Mouse (Mus musculus): ENCODE measurements around the gene Glg1. TPM values are rescaled to one million over a fixed set of nuclear protein-coding genes. Genes with fewer than 3 reads are reported as not detected.
"Not testable (repeated sequence)": the region's sequence is repeated elsewhere in the genome, so short reads cannot be mapped to it uniquely, and the experiment has no call there.

Glg1 gene
- polyA plus RNA-seq, 1 experiment: 66.2 TPM

DNA sequence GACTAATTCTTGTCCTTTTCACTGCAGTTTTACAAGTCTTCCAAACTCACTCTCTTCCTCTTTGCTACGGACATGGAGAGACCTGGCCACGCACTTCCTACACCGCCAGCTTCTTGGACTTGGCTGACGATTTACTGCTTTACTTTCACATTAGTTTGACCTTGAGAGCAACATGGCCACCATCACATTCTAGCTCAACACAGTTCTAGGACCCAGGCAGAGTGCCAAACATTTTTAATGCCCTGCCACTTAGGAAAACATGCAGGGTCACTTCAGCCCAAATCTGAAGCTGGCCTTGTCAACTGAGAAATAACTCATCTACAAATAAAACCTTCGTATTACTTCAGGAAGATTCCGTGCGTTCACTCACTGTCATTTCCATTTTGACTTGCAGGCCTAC is 32.7 kb upstream of the Glg1 start:
- H3K4me3 ChIP-seq (ENCODE audit: insufficient read depth, low read length): no peak overlapping the region
- TF ChIP-seq CTCF (IDR thresholded peaks at IDR 0.05; ENCODE audit: extremely low read depth, insufficient read depth, low read length): no peak
- no peak for TF ChIP-seq POLR2A (IDR thresholded peaks at IDR 0.05; ENCODE audit: extremely low read depth, insufficient read depth, low read length)
- H3K4me1 ChIP-seq (ENCODE audit: control insufficient read depth, insufficient read depth, low read length): no peaks in the 10 kb centered on the region
- H3K27ac ChIP-seq (ENCODE audit: insufficient read depth, low read length): no peak overlapping the region

DNA sequence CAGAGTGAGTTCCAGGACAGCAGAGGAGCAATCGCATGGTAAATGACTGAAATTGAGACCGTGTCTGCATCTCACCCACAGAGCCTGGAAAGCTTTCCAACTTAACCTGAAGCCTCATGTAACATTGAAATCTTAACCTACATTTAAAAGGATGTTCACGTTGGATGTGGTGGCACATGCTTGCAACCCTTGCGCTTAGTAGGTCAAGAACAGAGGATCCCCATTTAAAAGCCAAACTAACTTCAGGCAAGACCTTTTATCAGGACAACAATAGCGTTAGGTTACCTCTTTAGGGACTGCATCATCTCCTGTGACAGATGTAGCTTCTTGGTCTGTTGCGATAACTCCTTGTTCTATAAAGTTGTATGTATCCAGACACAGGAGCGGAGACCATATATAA is 31.6 kb upstream of the Glg1 start:
- H3K4me1 ChIP-seq (ENCODE audit: control insufficient read depth, insufficient read depth, low read length): no peaks in the 10 kb centered on the region

DNA sequence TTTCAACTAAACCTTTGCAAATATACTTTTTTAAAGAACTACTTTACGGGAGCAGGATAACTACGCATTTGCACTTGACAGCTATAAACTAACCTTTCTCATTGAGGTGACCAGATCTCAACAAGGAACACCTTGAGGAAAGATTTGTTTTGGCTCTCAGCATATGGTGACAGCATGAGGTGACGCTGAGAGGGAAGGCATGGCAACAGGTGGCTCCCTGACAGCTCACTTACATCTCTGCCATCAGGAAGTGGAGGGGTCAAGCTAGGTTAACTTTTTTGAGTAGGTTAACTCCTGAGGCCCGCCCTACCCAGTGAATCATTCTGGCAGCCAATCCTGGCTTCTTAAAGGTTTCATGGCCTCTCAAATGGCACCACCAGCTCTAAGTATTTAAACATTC is 26.6 kb upstream of the Glg1 start:
- H3K27ac ChIP-seq (ENCODE audit: insufficient read depth, low read length): no peak overlapping the region
- no peaks in the 10 kb centered on the region for H3K4me1 ChIP-seq (ENCODE audit: control insufficient read depth, insufficient read depth, low read length)
- H3K4me3 ChIP-seq (ENCODE audit: insufficient read depth, low read length): no peak overlapping the region
- TF ChIP-seq CTCF (IDR thresholded peaks at IDR 0.05; ENCODE audit: extremely low read depth, insufficient read depth, low read length) (no peak), POLR2A (IDR thresholded peaks at IDR 0.05; ENCODE audit: extremely low read depth, insufficient read depth, low read length) (no peak)

More for the DNA sequence above, 31.6 kb upstream of the Glg1 start:
- no peak for TF ChIP-seq CTCF (IDR thresholded peaks at IDR 0.05; ENCODE audit: extremely low read depth, insufficient read depth, low read length)
- no peak for TF ChIP-seq POLR2A (IDR thresholded peaks at IDR 0.05; ENCODE audit: extremely low read depth, insufficient read depth, low read length)
- H3K27ac ChIP-seq (ENCODE audit: insufficient read depth, low read length): no peak overlapping the region
- H3K4me3 ChIP-seq (ENCODE audit: insufficient read depth, low read length): no peak overlapping the region

DNA sequence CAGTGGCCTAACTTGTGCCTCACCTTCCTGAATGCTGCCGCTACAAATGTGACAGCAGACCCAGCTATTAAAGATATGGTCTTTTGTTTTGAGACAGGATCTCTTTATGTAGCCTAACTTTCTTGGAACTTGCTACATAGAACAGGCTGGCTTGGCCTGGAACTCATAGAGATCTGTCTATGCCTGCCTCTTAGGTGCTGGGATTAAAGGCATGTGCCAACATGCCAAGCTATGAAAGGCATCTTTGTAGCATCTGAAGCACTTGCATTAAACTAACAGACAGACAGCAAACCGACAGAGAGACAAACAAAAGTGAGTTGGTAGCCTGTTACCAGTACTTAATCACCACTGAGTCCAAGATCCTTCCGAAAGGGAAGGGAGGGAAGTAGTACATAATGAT is 23.1 kb upstream of the Glg1 start:
- Histone ChIP-seq H3K27ac (ENCODE audit: insufficient read depth, low read length) (no peak overlapping the region), H3K4me1 (ENCODE audit: control insufficient read depth, insufficient read depth, low read length) (no peaks in the 10 kb centered on the region), H3K4me3 (ENCODE audit: insufficient read depth, low read length) (no peak overlapping the region)
- no peak for TF ChIP-seq CTCF (IDR thresholded peaks at IDR 0.05; ENCODE audit: extremely low read depth, insufficient read depth, low read length)
- no peak for TF ChIP-seq POLR2A (IDR thresholded peaks at IDR 0.05; ENCODE audit: extremely low read depth, insufficient read depth, low read length)

DNA sequence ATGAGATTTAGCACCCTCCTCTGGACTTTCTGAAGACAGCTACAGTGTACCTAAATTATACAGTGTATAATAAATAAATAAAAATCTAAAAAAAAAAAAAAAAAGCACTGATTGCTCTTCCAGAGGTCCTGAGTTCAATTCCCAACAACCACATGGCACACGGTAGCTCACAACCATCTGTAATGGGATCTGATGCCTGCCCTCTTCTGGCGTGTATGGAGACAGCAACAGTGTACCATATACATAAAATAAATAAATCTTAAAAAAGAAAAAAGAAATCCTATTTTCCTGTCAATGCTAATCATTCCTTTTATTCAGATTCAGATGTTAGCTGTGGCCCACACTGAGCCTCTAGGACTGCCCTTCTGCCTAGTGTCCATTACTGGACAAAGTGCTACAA is 9.3 kb upstream of the Glg1 start:
- no peaks in the 10 kb centered on the region for H3K4me1 ChIP-seq (ENCODE audit: control insufficient read depth, insufficient read depth, low read length)
- no peak overlapping the region for H3K4me3 ChIP-seq (ENCODE audit: insufficient read depth, low read length)
- no peak for TF ChIP-seq CTCF (IDR thresholded peaks at IDR 0.05; ENCODE audit: extremely low read depth, insufficient read depth, low read length)
- no peak for TF ChIP-seq POLR2A (IDR thresholded peaks at IDR 0.05; ENCODE audit: extremely low read depth, insufficient read depth, low read length)
- H3K27ac ChIP-seq (ENCODE audit: insufficient read depth, low read length): no peak overlapping the region

DNA sequence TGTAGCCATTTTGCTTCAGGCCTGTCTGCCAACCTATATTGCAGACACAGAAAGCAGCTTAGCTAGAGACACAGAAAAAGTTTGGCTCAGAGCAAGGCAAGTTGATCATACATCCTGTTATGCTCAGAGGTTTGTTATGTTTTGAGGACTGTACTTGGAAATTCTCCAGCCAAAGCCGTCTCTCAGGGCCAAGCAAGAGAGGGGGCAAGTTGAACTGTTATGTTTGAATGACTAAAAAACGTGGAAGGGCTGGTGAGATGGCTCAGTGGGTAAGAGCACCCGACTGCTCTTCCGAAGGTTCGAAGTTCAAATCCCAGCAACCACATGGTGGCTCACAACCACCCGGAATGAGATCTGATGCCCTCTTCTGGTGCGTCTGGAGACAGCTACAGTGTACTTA is 7.1 kb upstream of the Glg1 start:
- not testable (repeated sequence) for H3K27ac ChIP-seq (ENCODE audit: insufficient read depth, low read length); H3K4me1 ChIP-seq (ENCODE audit: control insufficient read depth, insufficient read depth, low read length)

DNA sequence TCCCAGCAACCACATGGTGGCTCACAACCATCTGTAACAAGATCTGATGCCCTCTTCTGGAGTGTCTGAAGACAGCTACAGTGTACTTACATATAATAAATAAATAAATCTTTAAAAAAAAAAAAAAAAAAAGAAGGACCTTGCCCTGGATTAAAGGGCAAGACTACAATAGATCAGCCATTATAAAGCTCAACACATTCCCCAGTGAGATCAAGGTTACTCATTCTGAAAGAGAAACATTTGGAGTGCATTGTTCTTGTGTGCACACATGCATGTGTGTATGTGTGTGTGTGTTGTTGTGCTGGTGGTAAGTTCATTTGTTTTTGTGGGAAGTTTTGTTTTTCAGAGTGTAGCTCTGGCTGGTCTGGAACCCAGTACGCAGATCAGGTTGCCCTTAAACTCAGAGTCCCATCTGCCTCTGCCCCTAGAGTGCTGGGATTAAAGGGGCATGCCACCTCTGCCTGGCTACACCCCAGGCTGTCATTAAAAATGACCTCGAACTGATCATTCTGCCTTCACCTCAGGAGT is 5.7 kb upstream of the Glg1 start:
- no peaks in the 10 kb centered on the region for H3K4me1 ChIP-seq (ENCODE audit: control insufficient read depth, insufficient read depth, low read length)
- no peak for TF ChIP-seq CTCF (IDR thresholded peaks at IDR 0.05; ENCODE audit: extremely low read depth, insufficient read depth, low read length)
- H3K4me3 ChIP-seq (ENCODE audit: insufficient read depth, low read length): no peak overlapping the region
- no peak overlapping the region for H3K27ac ChIP-seq (ENCODE audit: insufficient read depth, low read length)

More for the DNA sequence above, 7.1 kb upstream of the Glg1 start:
- H3K4me3 ChIP-seq (ENCODE audit: insufficient read depth, low read length): not testable (repeated sequence)

DNA sequence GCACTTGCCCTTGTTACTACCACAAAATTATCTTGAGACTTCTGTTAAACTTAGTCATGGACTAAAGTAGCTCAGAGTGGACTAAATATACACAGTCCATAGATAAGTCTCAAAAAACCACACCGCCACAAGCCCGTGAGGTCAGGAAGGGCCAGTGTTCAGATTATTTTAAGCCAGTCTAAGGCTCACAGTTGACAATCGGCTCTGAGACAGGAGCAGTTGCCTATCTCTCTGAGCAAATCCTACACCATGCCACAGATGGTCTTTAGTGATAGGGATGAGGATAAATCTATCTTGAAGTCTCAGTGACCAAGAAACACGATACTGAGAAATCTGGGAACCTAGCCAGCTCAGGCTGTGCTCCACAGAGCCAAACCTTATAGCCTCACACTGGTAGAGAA is 3.0 kb upstream of the Glg1 start:
- no peak overlapping the region for H3K27ac ChIP-seq (ENCODE audit: insufficient read depth, low read length)
- TF ChIP-seq POLR2A (IDR thresholded peaks at IDR 0.05; ENCODE audit: extremely low read depth, insufficient read depth, low read length) (no peak), CTCF (IDR thresholded peaks at IDR 0.05; ENCODE audit: extremely low read depth, insufficient read depth, low read length) (no peak)
- no peak overlapping the region for H3K4me3 ChIP-seq (ENCODE audit: insufficient read depth, low read length)
- no peaks in the 10 kb centered on the region for H3K4me1 ChIP-seq (ENCODE audit: control insufficient read depth, insufficient read depth, low read length)

DNA sequence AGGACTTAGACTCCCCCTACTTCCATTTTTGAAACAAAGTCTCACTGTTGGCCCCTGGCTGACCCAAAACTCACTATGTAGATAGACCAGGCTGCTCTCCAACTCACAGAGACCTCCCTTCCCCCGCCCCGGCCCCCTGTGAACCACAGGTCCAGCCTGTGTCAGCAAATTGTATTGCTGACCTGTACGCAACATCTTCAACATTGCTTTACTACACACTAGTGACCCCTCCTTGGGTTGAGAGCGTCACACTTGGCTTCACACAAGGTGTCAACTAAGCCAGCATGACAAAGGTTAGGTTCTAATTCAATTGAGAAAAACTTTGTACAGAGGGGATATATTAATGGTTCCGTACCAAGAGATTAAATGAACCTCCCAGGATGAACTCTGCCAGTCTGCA is 1.2 kb upstream of the Glg1 start:
- H3K27ac ChIP-seq (ENCODE audit: insufficient read depth, low read length): no peak overlapping the region
- no peak for TF ChIP-seq CTCF (IDR thresholded peaks at IDR 0.05; ENCODE audit: extremely low read depth, insufficient read depth, low read length)
- TF ChIP-seq POLR2A (IDR thresholded peaks at IDR 0.05; ENCODE audit: extremely low read depth, insufficient read depth, low read length): no peak
- no peaks in the 10 kb centered on the region for H3K4me1 ChIP-seq (ENCODE audit: control insufficient read depth, insufficient read depth, low read length)
- H3K4me3 ChIP-seq (ENCODE audit: insufficient read depth, low read length): no peak overlapping the region

DNA sequence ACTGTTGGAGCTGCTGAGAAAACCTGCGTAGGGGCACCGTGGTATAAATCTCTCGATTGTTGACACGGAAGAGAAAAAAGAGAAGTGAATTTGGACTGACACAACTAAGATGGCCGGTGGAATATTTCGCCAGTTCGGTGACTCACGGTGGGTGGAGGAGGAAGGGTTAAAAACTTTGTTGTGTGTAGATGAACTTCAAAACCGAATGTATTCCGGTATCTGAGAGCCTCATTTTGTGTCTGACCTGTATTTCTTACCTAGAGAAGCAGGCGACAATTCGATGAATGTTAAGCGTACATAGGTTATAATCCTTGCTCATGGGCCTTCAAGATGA is 359 bp upstream of the Glg1 start:
- H3K27ac ChIP-seq (ENCODE audit: insufficient read depth, low read length): no peak overlapping the region
- peak overlapping the region; percentile 76 for H3K4me3 ChIP-seq (ENCODE audit: insufficient read depth, low read length)
- H3K4me1 ChIP-seq (ENCODE audit: control insufficient read depth, insufficient read depth, low read length): no peaks in the 10 kb centered on the region
- no peak for TF ChIP-seq POLR2A (IDR thresholded peaks at IDR 0.05; ENCODE audit: extremely low read depth, insufficient read depth, low read length)
- TF ChIP-seq CTCF (IDR thresholded peaks at IDR 0.05; ENCODE audit: extremely low read depth, insufficient read depth, low read length): no peak
